Mouse (Mus musculus) limb, embryonic 15.5 days (tissue): Measurements from ENCODE around the gene Cav2. TPM values are rescaled to one million over a fixed set of nuclear protein-coding genes. Genes with fewer than 3 reads are reported as not detected.

ENCODE experiments used
- ATAC-seq: fragments of 200-750 bp; cut with Nextera tagmentation; 2 replicates; pipeline ENCODE4 v1.8.0; 2017; ENCODE audit warnings: low read depth, moderate TSS enrichment; ENCODE audit not compliant: insufficient number of reproducible peaks, low FRiP score, low TSS enrichment
- H3K27ac ChIP-seq: fragments of 300-500 bp; sonication (generic); 2 replicates; pipeline ENCODE4 v1.5.1; 2015; ENCODE audit warnings: moderate library complexity, mild to moderate bottlenecking, inconsistent platforms
- H3K27me3 ChIP-seq: fragments of 300-500 bp; sonication (generic); 2 replicates; pipeline ENCODE4 v1.6.1; 2015; ENCODE audit warnings: inconsistent platforms
- H3K36me3 ChIP-seq: fragments of 300-500 bp; sonication (generic); 2 replicates; pipeline ENCODE4 v1.6.1; 2015; ENCODE audit warnings: inconsistent platforms
- H3K4me1 ChIP-seq: fragments of 300-500 bp; sonication (generic); 2 replicates; pipeline ENCODE4 v1.6.1; 2015; ENCODE audit warnings: inconsistent platforms
- H3K4me2 ChIP-seq: fragments of 300-500 bp; sonication (generic); 2 replicates; pipeline ENCODE4 v1.6.1; 2015; ENCODE audit warnings: mild to moderate bottlenecking, inconsistent platforms
- H3K4me3 ChIP-seq: fragments of 300-500 bp; sonication (generic); 2 replicates; pipeline ENCODE4 v1.5.1; 2015; ENCODE audit warnings: mild to moderate bottlenecking, inconsistent platforms
- H3K9ac ChIP-seq: fragments of 300-500 bp; sonication (generic); 2 replicates; pipeline ENCODE4 v1.6.1; 2015; ENCODE audit warnings: inconsistent platforms
- H3K9me3 ChIP-seq: fragments of 300-500 bp; sonication (generic); 2 replicates; pipeline ENCODE4 v1.6.1; 2016; ENCODE audit warnings: inconsistent platforms
- WGBS: fragments of 180-500 bp; shearing (Covaris S2); methylation state at CpG from one replicate; pipeline ENCODE4 v1.1.7; 2015; 5-methylcytosine and 5-hydroxymethylcytosine counted together
- polyA plus RNA-seq: library from polyadenylated mRNA; unstranded; fragments of >200 nt; fragmentation: Nextera tagmentation; extraction: Ambion mirVana; gene quantifications from 2 replicates; pipeline ENCODE4 v1.2.1, GENCODE M21; 2015

The Cav2 gene
- polyA plus RNA-seq, 1 experiment from 2014 or later = 32.6 TPM

DNA sequence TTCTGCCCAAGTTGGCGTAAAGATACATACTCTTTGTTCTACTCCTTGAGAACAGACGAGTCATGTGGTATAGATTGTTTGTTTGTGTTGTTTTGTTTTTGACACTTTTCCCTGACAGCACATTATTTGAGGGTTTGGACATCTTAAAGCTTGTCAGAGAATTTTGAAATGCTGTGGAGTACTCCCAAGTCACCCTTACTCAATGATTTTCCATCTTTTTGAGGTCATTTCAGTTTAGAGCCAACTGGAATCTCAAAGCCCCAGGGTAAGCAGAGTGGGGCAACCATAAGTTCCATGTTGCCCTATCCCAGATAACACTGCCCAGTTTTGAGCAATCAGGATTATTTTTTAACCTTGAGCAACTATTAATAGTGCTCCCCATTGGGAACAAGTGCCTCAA is 33.3 kb downstream of the Cav2 start:
- no peak for ATAC-seq
- H3K27ac ChIP-seq = no peak overlapping the region

DNA sequence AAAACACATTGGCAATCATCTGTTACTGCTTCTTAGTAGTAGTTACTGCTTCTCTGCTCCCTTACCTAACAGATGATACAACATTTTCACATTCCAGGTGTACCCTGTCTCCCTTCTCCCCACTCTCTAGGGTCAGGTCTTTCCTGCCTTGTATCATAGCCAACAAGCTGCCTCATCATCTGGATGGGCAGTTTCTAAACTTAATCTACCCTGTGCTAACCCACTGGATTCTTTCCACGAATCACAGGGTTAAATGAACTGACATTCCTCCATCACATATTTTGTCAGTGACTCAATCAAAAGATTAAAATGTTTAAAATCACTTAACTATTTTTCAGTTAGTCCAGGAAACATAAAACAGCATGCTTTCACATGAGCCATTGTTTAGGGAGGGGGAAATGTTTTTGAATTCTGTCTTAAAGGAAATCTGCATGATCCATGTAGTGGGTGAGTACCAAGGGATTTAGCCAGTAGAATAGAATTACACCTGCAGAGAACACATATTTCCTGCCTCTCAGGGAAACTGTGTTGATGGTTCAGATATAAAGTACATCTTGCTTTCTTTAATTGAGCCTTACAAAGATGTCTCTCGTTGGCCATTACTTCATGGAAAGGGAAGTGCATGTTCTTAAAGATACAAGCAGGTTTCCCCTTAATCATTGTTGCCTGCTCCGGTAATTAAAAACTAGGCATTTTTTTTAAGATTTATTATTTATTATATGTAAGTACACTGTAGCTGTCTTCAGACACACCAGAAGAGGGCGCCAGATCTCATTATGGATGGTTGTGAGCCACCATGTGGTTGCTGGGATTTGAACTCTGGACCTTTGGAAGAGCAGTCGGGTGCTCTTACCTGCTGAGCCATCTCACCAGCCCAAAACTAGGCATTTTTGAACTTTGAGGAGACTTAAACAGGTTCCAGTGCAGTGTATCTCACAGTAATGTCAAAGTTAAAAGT is 34.0 kb downstream of the Cav2 start:
- Histone ChIP-seq H3K9me3 (no peaks in the 10 kb centered on the region), H3K36me3 (no peaks in the 10 kb centered on the region), H3K4me1 (peaks cover 14% of the 10 kb centered on the region), H3K9ac (no peak overlapping the region), H3K4me3 (no peak overlapping the region), H3K27me3 (no peaks in the 10 kb centered on the region), H3K4me2 (no peak overlapping the region), H3K27ac (no peak overlapping the region)
- WGBS = 78% methylated on average over 5 of the region's 5 CpGs
- no peak for ATAC-seq

More for the DNA sequence above, 33.3 kb downstream of the Cav2 start:
- WGBS = 86% methylated on average over 2 of the region's 2 CpGs
- Histone ChIP-seq H3K27me3 (no peaks in the 10 kb centered on the region), H3K36me3 (no peaks in the 10 kb centered on the region), H3K9me3 (no peaks in the 10 kb centered on the region), H3K4me3 (no peak overlapping the region), H3K9ac (no peak overlapping the region), H3K4me1 (peaks cover 14% of the 10 kb centered on the region), H3K4me2 (no peak overlapping the region)

DNA sequence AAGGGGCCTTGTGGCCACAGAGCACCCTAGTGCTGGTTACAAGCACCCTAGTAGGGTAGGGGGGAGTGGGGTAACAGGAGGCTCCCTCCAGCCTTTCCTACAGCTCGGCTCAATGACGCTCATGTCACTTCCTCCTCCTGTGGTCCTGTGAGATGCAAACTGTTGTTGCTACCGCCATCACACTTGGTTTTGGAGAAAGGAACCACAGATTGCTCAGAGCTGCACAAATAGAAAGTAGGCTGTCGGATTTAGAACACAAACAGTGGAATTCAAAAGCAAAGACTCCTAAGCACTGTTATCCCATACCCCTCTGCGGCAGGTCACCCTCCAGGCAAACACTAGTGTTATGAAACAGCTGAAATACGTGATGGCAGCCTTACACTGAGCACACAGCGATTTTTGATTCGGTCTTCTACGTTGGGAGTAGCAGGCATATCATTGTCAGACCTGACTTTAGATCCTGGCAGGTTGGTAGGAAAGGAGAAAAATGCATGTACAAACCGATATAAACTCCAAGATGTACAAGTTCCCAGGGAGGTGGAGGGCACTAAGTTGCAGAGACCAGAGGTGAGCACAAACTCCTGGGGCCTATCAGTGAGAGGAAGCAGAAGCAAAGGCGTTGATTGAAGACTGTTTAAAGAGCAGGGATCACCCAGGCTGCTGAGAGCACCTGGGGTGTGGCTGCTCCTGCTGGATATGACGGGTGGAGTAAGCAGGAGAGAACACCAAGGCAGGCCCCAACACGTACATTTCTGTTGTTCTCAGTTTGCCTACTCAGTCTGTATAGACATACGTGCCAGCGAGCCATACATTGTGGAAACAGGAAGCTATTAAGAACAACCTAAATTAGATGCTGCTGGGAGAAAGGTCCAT is 35.5 kb downstream of the Cav2 start:
- H3K9me3 ChIP-seq = no peaks in the 10 kb centered on the region
- 55% methylated on average over 15 of the region's 15 CpGs for WGBS
- H3K9ac ChIP-seq = no peak overlapping the region
- H3K36me3 ChIP-seq = no peaks in the 10 kb centered on the region
- peak; percentile 74; the same call in 1 of the 2 replicates for ATAC-seq
- H3K4me3 ChIP-seq = no peak overlapping the region
- peaks cover 14% of the 10 kb centered on the region for H3K4me1 ChIP-seq
- peak overlapping the region; percentile 70 for H3K27ac ChIP-seq
- H3K4me2 ChIP-seq = no peak overlapping the region
- H3K27me3 ChIP-seq = no peaks in the 10 kb centered on the region

DNA sequence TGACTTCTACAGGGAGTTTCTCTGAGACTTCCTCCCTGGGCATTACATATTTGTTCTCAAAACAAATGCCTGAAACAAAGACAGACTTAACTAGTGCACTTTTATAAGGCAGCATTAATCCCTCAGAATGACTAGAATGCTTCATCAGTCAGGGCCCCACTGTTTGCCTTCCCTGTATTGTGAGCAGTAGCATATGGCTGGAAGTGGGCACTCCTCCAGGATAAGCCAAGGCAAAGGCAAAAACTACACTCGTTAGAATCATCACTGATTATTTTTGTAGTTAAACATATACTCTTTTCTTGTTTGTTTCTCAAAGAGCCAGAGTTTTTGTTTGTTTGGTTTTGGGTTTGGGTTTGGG is 36.2 kb downstream of the Cav2 start:
- H3K27ac ChIP-seq = peak overlapping the region; percentile 70
- no peaks in the 10 kb centered on the region for H3K27me3 ChIP-seq
- H3K9ac ChIP-seq = no peak overlapping the region
- WGBS = 44% methylated on average over 1 of the region's 1 CpGs
- no peak for ATAC-seq
- H3K36me3 ChIP-seq = no peaks in the 10 kb centered on the region
- no peaks in the 10 kb centered on the region for H3K9me3 ChIP-seq
- H3K4me2 ChIP-seq = no peak overlapping the region
- H3K4me3 ChIP-seq = no peak overlapping the region
- H3K4me1 ChIP-seq = peaks cover 14% of the 10 kb centered on the region

DNA sequence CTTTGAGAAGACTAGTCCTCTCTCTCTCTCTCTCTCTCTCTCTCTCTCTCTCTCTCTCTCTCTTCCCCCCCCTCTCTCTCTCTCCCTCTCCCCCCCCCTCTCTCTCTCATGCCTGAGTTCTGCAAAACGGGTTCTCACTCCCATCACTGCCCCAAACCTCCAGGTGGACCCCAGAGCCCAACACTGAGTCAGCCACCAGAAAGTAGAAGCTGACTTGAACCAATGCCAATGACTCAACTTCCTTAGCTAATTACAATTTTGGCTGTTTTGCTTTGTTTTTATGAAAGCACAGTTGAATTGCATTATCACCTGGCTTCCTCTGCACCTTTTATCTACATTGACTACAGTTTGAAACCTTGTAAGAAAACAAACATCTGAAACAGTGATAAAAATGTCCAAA is 37.0 kb downstream of the Cav2 start:
- no peak overlapping the region for H3K4me2 ChIP-seq
- H3K36me3 ChIP-seq = no peaks in the 10 kb centered on the region
- H3K27ac ChIP-seq = no peak overlapping the region
- no peak overlapping the region for H3K9ac ChIP-seq
- no peaks in the 10 kb centered on the region for H3K27me3 ChIP-seq
- H3K9me3 ChIP-seq = no peaks in the 10 kb centered on the region
- 27% methylated on average over 1 of the region's 1 CpGs for WGBS
- peaks cover 14% of the 10 kb centered on the region for H3K4me1 ChIP-seq
- H3K4me3 ChIP-seq = no peak overlapping the region
- ATAC-seq = no peak

DNA sequence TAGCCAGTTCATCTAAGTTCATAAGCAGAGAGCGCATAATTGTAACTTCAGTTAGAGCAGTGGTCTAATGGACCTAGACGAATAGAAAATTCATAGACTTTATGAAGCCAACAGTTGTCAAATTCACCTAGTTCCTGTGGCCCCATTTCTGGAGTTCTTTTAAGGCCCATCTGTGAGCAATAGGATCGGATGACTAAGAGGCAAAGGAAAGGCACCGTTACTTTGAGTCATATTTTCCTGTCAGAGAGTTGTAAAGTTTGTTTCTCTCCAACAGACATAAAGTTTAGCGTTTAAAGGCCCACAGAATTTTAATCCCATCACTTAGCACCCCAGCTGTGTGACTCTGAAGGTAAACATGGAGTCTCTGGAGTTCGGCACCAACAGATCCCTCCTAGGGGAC is 41.0 kb downstream of the Cav2 start:
- peaks cover 3% of the 10 kb centered on the region for H3K4me1 ChIP-seq
- no peak overlapping the region for H3K4me2 ChIP-seq
- WGBS = 49% methylated on average over 6 of the region's 6 CpGs
- no peak overlapping the region for H3K9ac ChIP-seq
- H3K4me3 ChIP-seq = no peak overlapping the region
- no peaks in the 10 kb centered on the region for H3K9me3 ChIP-seq
- ATAC-seq = no peak
- no peaks in the 10 kb centered on the region; the same call in 1 of the 2 replicates for H3K36me3 ChIP-seq
- H3K27ac ChIP-seq = no peak overlapping the region
- no peaks in the 10 kb centered on the region for H3K27me3 ChIP-seq

DNA sequence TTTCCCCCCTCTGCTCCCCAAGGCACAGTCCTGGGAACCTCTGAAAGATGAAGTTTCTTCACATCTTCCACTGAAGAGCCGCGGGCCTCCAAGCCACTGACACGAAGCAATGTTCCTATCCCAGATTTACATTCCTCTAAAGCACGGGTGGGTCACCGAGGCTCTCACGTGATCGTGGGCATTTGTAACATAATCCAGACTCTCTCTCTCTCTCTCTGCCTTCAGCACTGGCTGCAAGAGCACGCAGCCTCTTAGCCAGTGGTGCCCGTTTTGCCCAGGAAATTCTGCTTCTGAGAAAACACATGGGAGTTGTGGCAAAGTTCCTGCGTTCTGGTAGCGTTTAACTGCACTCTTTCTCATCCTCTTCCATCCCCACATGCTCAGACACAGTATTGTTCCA is 46.2 kb downstream of the Cav2 start:
- 30% methylated on average over 11 of the region's 11 CpGs for WGBS
- Histone ChIP-seq H3K27ac (no peak overlapping the region), H3K4me2 (0 out of 2 replicates have a peak overlapping the region, but pooled peaks have one; percentile 15)

DNA sequence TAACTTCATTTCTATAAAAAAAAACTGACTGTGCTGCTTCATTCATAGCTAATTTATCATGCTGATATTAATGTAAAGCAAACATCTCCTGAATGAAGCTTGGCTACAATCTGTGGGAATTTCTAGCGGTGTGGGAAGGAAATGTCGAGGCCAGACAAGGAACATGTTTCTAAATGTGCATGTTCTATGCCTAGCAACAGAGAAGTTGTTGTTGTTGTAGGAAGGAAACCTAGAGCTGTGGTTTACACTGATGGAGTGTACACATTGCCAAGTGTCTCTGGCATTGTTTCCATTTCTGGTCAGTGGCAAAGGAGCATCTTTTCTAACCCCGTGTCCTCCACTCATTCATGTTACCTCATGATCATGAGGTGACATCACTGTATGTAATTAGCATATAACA is 48.8 kb downstream of the Cav2 start:
- Histone ChIP-seq H3K36me3 (no peaks in the 10 kb centered on the region; the same call in 1 of the 2 replicates), H3K4me3 (no peak overlapping the region), H3K4me2 (no peak overlapping the region), H3K9ac (no peak overlapping the region), H3K9me3 (no peaks in the 10 kb centered on the region), H3K27ac (no peak overlapping the region), H3K27me3 (no peaks in the 10 kb centered on the region), H3K4me1 (peaks cover 4% of the 10 kb centered on the region)
- no peak for ATAC-seq
- 67% methylated on average over 3 of the region's 3 CpGs for WGBS

More for the DNA sequence above, 46.2 kb downstream of the Cav2 start:
- Histone ChIP-seq H3K9ac (no peak overlapping the region), H3K4me1 (peaks cover 4% of the 10 kb centered on the region), H3K36me3 (no peaks in the 10 kb centered on the region; the same call in 1 of the 2 replicates), H3K27me3 (no peaks in the 10 kb centered on the region), H3K4me3 (no peak overlapping the region), H3K9me3 (no peaks in the 10 kb centered on the region)
- ATAC-seq = no peak

DNA sequence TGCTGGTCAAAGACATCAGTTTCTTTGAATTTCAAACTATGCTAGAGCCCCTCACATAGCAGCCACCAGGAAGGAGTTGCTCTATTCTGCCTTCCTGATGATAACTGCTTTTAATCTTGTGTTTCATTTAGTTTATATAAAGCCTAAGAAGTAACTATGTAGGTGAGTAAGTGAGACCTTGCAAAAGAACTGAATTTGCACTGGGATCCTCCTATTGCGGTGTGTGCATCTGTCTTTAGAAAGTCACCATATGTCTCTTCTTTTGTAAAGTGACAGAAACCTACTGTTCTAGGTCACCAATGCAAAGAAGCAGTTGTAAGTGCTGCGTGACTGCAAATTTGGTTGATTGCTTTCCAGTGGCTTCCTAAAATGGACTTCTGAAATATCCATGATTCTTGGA is 56.7 kb downstream of the Cav2 start:
- WGBS = 90% methylated on average over 2 of the region's 2 CpGs
- Histone ChIP-seq H3K9ac (no peak overlapping the region), H3K9me3 (no peaks in the 10 kb centered on the region), H3K27me3 (no peaks in the 10 kb centered on the region), H3K36me3 (0 out of 2 replicates have a peak, but pooled peaks cover 3% of the 10 kb centered on the region), H3K4me1 (no peaks in the 10 kb centered on the region), H3K27ac (no peak overlapping the region), H3K4me3 (no peak overlapping the region), H3K4me2 (no peak overlapping the region)
- no peak for ATAC-seq

Other genes starting within 250 kb of the Cav2 start
- gene Tes, start 216.0 kb upstream of the Cav2 start, polyA plus RNA-seq = 49.5 and 54.2 TPM in 2 replicates
- gene Cav1, start 25.1 kb downstream of the Cav2 start, polyA plus RNA-seq = 245 and 304 TPM in 2 replicates
- gene Met, start 182.6 kb downstream of the Cav2 start, polyA plus RNA-seq = 3.8 and 4.3 TPM in 2 replicates